Mouse (Mus musculus) ovary, adult 18-20 months (tissue): ENCODE data around the gene Cradd.
A peak's percentile ranks its signal among the peaks of the same experiment; 100 is the strongest.

Experiments used
- DNase-seq: peaks from one replicate; pipeline ENCODE4 v3.0.0; 2022; ENCODE audit warnings: low spot score, mixed read lengths

Cradd gene

GRCm38 (mm10) chr10:95332596-95332995 is 8.7 kb upstream of the Cradd start:
- no peak for DNase-seq

DNA sequence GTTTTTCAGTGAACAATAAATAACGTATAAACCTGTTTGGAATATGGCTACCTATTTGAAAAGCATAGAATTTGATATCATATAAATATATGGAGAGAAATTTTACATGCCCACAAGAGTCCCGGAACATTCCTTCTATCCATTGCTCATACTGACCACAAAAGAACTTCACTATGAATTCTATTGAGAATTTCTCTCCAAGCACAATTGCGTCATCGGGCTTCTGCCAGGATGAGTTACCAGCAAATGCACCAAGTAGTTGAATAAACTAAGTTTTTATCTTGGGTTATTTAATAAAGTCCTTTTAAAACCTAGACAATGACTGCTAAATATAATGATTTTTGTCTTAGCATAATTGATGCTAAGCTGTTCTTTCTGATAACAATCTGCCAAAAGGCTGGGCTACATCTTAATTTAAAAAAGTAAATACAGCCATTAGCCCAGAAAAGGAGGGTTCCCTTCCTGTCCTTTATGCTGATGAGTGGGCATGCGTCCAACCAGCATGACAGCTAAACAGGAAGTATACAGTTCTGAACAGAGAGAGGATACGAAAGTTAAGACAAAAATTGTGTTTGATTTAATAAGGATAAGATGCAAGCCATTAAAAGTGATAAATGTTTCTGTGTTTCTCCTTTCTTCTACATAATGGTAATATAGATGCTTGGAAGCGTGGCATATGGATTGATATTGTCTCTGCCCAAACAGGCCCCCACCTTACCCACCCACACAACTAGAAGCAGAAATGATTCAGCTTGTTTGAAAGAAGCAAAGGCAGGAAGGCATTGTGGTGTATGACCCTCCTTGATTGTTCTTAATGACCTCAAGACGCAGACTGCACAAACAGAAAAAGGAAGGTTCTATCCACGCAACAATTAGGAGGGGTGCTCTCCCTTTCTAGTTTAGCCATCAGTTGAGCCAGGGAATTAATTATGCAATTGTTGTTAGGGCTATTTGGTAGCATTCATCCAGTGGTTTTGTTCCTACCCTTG is 6.7 kb upstream of the Cradd start:
- DNase-seq, result no peak

- DNase-seq, result no peak
Measured at GRCm38 (mm10) chr10:95329884-95330283, 6.0 kb upstream of the Cradd start.

- no peak for DNase-seq
Measured at GRCm38 (mm10) chr10:95324278-95324631, 322 bp upstream of the Cradd start.

GRCm38 (mm10) chr10:95322076-95323070 is 1.6 kb downstream of the Cradd start:
- DNase-seq, result peak; percentile 86

DNA sequence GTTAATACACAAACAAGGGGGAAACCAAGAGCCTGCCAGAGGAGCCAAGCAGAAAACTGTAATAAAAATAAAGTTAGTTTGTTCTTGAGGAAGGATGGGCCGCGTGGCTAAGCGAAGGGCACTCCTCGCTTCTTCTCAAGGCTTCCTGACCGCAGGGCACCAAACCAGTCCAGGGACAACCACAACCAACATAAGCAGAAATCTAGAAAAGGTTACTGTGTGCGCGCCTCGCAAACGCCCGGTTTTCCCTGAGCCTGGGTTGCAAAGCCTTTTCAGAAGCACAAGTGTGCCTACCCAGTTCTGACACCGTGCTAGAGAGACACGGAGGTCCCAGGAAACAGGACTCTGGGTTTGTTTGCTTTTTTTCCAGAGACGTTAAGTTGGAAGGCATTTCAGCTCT is 4.9 kb downstream of the Cradd start:
- peak; percentile 74 for DNase-seq

- no peak for DNase-seq
Measured at GRCm38 (mm10) chr10:95318392-95318708, 5.6 kb downstream of the Cradd start.

DNA sequence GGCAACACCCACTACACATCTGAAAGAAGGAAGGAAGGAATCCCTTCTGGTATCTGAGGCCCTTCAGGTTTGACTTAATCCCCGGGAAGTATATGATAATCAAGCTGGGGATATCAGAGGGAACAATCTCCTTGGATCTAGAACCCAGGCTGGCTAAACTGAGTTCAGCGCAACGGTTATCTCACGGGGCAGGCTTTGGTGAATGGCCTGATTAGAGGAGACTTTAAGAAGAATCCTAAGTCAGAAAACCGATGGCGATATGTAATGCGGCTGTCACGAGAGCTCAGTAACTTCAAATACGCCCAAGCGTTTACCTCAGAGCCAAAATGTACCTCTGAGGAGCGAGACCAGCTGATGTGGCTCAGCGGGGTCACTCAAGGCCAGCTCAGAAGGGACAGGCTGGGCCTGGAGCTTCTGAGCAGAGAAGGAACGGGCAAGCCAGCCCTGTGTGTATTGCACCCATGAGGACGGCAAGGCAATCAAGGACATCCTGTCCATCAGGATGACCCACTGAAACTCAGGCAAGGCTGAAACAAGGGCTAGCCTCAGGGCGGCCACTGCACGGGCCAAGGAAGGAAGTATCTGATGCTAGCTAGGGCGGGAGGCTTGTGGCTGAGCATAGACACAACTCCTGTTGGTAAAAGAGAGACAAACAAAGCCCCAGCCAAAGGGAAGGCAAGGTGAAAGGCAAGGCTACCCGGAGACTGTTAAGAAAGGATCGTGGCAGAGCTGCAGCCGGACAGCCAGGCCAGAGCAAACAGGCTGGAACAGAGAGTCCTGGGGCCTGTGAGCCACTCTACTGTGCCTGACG is 6.1 kb downstream of the Cradd start:
- peak; percentile 57 for DNase-seq

DNA sequence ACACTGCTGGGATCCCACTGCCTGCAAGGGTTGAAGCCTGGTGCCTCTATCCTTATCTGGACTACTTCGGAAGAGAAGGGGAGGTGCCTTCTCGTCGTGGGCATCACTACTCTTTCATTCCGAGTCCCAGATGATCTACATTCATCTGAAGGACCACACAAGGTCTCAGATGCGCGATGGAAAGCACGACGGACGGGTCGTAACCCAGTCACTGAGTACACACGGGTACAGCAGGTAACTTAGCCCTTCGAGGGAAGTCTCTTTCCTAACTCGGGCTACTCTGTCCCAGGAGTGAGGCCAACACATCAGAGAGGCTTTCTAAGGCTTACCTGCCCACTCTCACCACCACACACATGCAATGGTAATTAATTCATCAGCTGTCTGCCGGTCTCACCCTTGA is 6.8 kb downstream of the Cradd start:
- no peak for DNase-seq

DNA sequence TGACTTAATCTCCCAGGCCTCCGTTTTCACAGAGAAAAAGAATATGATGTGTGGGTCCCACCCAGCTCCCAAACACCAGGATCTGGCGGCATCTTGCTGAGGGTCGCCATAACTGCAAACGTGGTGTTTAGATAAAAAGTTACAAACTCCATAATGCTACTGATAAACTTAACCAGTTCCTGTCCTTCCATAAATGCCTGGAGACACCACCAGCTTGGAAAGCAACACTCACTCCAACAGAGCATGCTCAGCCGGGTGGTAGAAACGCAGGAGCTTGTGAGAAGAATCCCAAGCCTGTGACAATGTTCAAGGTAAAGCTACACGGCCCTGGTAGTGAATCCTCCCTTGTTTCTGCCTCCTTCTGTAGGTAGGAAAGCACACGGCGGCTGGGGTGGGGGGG is 7.3 kb downstream of the Cradd start:
- no peak for DNase-seq

DNA sequence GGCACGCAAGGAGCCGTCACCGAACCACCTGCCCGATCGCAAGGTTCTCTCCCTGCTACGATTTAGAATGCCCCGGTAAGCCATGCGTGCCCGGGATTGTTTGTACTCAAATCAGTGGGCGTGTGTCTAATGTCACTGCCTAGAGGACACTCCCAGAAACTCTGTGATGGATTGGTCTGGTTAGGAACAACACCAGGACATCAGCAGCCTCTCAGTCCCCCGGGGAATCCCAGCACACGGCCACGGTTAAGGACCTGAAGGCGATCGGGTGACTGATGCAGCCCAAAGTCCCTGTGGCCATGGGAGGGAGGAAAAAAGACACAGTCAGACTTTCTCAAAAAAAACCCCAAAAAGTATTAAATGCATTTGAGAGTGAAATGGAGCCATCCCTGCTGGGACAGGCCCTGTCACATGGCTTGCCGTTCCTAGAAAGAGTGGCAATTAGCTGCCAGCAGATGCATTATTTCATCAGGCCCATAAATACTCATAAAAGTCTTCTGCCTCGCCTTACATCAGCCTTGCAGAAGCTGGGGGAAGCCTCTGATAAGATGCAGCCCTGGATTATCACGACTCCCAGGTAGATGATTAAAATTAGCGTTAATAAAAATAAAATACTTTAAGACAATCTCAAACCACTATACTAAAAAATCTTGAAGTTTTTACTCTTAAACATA is 8.0 kb downstream of the Cradd start:
- DNase-seq, result no peak

DNA sequence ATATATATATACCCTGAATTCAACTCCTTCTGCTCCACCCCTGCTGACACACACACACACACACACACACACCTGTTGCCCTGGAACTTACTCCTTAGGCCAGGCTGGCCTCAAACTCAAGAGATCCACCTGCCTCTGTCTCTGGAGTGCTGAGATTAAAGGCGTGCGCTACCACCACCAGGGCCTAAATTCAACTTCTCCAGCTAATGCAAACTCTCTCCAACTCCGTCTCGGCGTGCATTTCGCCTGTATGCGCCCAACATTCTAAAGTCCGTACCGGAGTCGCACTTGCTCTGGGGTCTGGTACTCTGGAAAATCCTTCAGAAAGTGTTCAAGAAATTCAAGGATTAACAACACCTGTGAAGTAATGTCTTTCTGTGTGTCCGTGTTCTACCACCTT is 8.6 kb downstream of the Cradd start:
- DNase-seq, result no peak

DNA sequence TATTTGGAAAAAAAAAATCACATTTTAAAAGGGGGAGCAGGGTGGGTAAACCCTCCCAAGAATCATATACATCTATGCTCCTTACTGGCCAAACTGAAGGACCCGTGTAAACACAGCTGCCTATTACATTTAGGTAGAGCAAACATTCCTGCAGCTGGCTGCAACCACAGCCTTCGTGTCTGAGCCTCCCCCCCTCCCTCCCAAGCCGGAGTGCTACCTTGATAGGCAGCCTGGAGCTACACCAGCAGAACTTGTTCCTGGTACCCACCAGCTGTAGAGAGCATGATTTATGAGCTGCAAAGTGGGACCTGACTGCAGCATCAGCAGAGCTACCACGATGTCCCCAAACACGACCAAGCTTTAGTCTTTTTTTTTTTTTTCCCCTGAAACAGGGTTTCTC is 9.9 kb downstream of the Cradd start:
- no peak for DNase-seq

GRCm38 (mm10) chr10:95313524-95313923 is 10.4 kb downstream of the Cradd start:
- no peak for DNase-seq

GRCm38 (mm10) chr10:95310688-95311441 is 13.1 kb downstream of the Cradd start:
- no peak for DNase-seq

GRCm38 (mm10) chr10:95309412-95310322 is 14.3 kb downstream of the Cradd start:
- DNase-seq, result no peak

GRCm38 (mm10) chr10:95308991-95309390 is 14.9 kb downstream of the Cradd start:
- DNase-seq, result no peak

DNA sequence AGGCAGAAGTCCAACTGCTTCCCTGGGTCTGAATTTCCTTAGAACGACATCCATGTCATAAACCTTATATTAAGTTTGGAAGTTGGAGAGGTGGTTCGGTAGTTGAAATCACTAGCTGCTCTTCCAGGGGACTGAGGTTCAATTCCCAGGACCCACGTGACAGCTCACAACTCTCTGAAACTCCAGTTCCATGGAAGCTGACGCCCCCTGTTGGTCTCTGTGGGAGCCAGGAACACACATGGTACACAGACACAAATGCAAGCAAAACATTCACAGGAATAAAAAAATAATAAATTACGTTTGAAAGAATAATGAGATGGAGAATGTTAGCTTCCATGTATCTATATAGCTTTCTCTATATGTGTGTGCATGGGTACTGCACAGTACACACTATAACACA is 16.0 kb downstream of the Cradd start:
- DNase-seq, result no peak

DNA sequence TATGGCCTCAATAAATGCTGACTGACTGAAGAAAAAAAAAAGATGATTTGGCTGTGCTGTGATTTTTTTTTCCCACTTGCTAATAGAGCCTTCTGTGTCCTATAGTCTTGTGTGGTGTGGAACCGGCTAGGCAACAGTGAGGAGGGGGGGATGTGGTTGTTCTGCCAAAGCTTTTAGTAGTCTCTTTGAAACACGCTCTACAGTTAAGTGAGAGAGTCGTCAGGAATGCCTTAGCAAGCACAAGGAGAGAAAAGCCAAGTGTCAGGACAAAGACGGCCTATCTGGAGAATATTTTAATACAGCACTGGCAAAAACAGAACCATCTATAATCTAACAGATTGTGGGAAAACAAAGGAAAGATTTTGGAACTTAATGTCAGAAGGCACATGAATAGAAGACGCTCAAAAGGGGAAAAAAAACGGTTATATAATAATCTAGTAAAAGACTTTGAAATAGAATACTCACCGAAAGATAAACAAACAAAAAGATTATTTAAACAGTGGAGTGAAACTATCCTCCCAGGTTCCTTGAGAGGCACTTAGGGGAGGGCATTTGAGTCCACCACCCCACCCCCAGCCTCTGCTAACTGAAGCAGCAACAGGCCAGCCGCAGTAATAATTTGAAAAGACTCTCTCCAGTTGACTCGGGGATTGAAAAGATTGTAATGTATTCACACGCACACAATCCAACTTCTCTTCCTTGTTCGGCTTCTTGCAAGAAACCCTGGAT is 16.9 kb downstream of the Cradd start:
- DNase-seq, result no peak
